In the genomic region with DNA sequence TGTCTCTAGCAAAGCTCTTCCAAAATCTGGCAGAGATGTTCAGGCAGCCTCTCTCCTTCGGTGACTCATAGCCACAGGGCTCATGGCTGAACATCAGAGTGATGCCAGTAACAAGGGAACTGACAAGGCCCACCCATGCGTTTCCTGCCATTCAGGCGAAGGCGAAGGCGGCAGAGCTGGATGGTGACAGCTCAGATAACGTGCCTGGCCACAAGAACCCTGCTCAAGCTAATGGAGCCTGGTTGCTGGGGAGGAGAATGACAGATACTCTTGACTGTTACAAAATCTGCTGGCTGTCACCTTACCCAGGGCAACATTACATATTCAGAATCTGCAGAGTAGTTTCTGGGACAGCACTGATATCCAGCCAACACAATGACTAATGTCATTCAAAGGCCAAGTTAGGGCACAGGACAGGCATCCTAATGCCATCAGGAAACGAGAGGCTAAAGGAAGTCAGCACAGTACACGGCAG, we compare ENCODE assay signal across 8 mouse cellular contexts. TPM values are rescaled to one million over a fixed set of nuclear protein-coding genes. Genes with fewer than 3 reads are reported as not detected.
DNase-seq lines count a peak whose midpoint lies in the region; ATAC-seq and TF ChIP-seq lines count a peak whose summit lies in the region.

No protein-coding gene starts in this region.

- no peaks in the 10 kb centered on the region; the same call in 1 of the 2 replicates for H3K4me1 ChIP-seq in spleen, adult 2 months (ENCODE audit: control insufficient read depth, insufficient read depth, insufficient read length)
- H3K4me1 ChIP-seq in heart, postnatal 0 days (ENCODE audit: control insufficient read depth, insufficient read depth): peaks cover 19% of the 10 kb centered on the region; the same call in 1 of the 2 replicates
- no peaks in the 10 kb centered on the region for H3K4me1 ChIP-seq in midbrain, embryonic 15.5 days

- no peak overlapping the region for H3K9ac ChIP-seq in heart, postnatal 0 days (replicated peaks; ENCODE audit: low read depth, low read length)
- H3K9ac ChIP-seq in midbrain, embryonic 15.5 days: no peak overlapping the region

- no peak overlapping the region for H3K4me2 ChIP-seq in heart, postnatal 0 days (ENCODE audit: low read depth, low read length)
- no peak overlapping the region for H3K4me2 ChIP-seq in midbrain, embryonic 15.5 days

- TF ChIP-seq EP300 in heart, postnatal 0 days (IDR thresholded peaks at IDR 0.05; ENCODE audit: low read depth): peak; percentile 20; the same call in 1 of the 2 replicates

- H3K27me3 ChIP-seq in spleen, adult 2 months (ENCODE audit: control insufficient read depth, insufficient read depth, low read length): no peaks in the 10 kb centered on the region
- H3K27me3 ChIP-seq in heart, postnatal 0 days (ENCODE audit: control insufficient read depth, insufficient read depth, low read length): no peaks in the 10 kb centered on the region
- no peaks in the 10 kb centered on the region for H3K27me3 ChIP-seq in midbrain, embryonic 15.5 days (replicated peaks)

- TF ChIP-seq CTCF in spleen, adult 2 months (IDR thresholded peaks at IDR 0.05; ENCODE audit: extremely low read depth, insufficient read depth, insufficient read length, insufficient replicate concordance): no peak
- TF ChIP-seq CTCF in heart, postnatal 0 days (IDR thresholded peaks at IDR 0.05; ENCODE audit: low read depth): no peak

- WGBS in spleen, adult 2 months: 22% methylated on average over 8 of the region's 8 CpGs
- 5% methylated on average over 8 of the region's 8 CpGs for WGBS in heart, postnatal 0 days
- WGBS in midbrain, embryonic 15.5 days: 58% methylated on average over 8 of the region's 8 CpGs

- H3K9me3 ChIP-seq in heart, postnatal 0 days (replicated peaks; ENCODE audit: control insufficient read depth, low read length): no peaks in the 10 kb centered on the region
- H3K9me3 ChIP-seq in midbrain, embryonic 15.5 days: no peaks in the 10 kb centered on the region

- H3K27ac ChIP-seq in spleen, adult 2 months (ENCODE audit: insufficient read depth, low read length): 0 out of 2 replicates have a peak overlapping the region, but pooled peaks have one; percentile 5
- peak overlapping the region; percentile 81 for H3K27ac ChIP-seq in heart, postnatal 0 days (ENCODE audit: low read depth)
- no peak overlapping the region for H3K27ac ChIP-seq in midbrain, embryonic 15.5 days

- intact Hi-C loops in left cerebral cortex, postnatal 14 days (cut with DNase I): no loop called here

- no peak for DNase-seq in spleen, adult 2 months (ENCODE audit: low read depth in 1 of 2, low spot score in 2 of 2)
- no peak for DNase-seq in spleen, adult 12 weeks (ENCODE audit: low spot score)
- DNase-seq in cerebellum, postnatal 36 days: peak; percentile 25 to 39
- peak; percentile 89 for DNase-seq in heart, postnatal 0 days (ENCODE audit: low spot score)
- DNase-seq in left cerebral cortex, postnatal 14 days (ENCODE audit: low spot score in 2 of 2): peak; percentile 29 to 55
- DNase-seq in right cerebral cortex, postnatal 25 days: peak; percentile 42
- DNase-seq in spleen, adult 18-20 months: no peak

- ATAC-seq in heart, postnatal 0 days (ENCODE audit: insufficient read depth, low read depth): peak; percentile 87
- ATAC-seq in midbrain, embryonic 15.5 days (replicated peaks): no peak

- H3K4me3 ChIP-seq in spleen, adult 2 months (ENCODE audit: extremely low read depth, insufficient read depth, insufficient read length): no peak overlapping the region
- H3K4me3 ChIP-seq in heart, postnatal 0 days (ENCODE audit: low read depth, low read length): no peak overlapping the region
- no peak overlapping the region for H3K4me3 ChIP-seq in midbrain, embryonic 15.5 days

- no peak for TF ChIP-seq POLR2A in spleen, adult 2 months (IDR thresholded peaks at IDR 0.05; ENCODE audit: low read depth, low read length)

- no peaks in the 10 kb centered on the region for H3K36me3 ChIP-seq in spleen, adult 2 months (ENCODE audit: control insufficient read depth, insufficient read depth, low read length)
- no peaks in the 10 kb centered on the region for H3K36me3 ChIP-seq in heart, postnatal 0 days (replicated peaks; ENCODE audit: control insufficient read depth, insufficient read depth, low read length)
- no peaks in the 10 kb centered on the region for H3K36me3 ChIP-seq in midbrain, embryonic 15.5 days (replicated peaks)

RNA-seq across cellular contexts. Expression of a gene that starts 11.9 kb away (rescaled TPM):
- polyA plus RNA-seq in spleen, adult 2 months (2012; rRNA removed): 6.6 and 8.7 TPM in 2 replicates
- total RNA-seq in heart, postnatal 0 days (2014; rRNA removed; ENCODE audit: low replicate concordance): 68.6 and 85.5 TPM in 2 replicates
- 48.4 and 48.7 TPM in 2 replicates for polyA plus RNA-seq in heart, postnatal 0 days (2015; fragmentation: Nextera tagmentation; extraction: Ambion mirVana)
- total RNA-seq in left cerebral cortex, postnatal 14 days (2021): 10 to 100 TPM; 12.2 to 18.5 TPM
- polyA plus RNA-seq in midbrain, embryonic 15.5 days (2015; fragmentation: Nextera tagmentation; extraction: Ambion mirVana): 19.6 and 19.7 TPM in 2 replicates

RNA-seq across cellular contexts. Expression of a gene that starts 12.3 kb away (rescaled TPM):
- polyA plus RNA-seq in spleen, adult 2 months (2012; rRNA removed): 8.3 and 10.1 TPM in 2 replicates
- total RNA-seq in heart, postnatal 0 days (2014; rRNA removed; ENCODE audit: low replicate concordance): 35.0 and 54.1 TPM in 2 replicates
- 102 and 103 TPM in 2 replicates for polyA plus RNA-seq in heart, postnatal 0 days (2015; fragmentation: Nextera tagmentation; extraction: Ambion mirVana)
- 10 to 100 TPM; 36.4 to 37.7 TPM for total RNA-seq in left cerebral cortex, postnatal 14 days (2021)
- polyA plus RNA-seq in midbrain, embryonic 15.5 days (2015; fragmentation: Nextera tagmentation; extraction: Ambion mirVana): 67.2 and 70.2 TPM in 2 replicates

RNA-seq across cellular contexts. Expression of a gene that starts 44.5 kb away (rescaled TPM):
- polyA plus RNA-seq in spleen, adult 2 months (2012; rRNA removed): 0.65 and 0.75 TPM in 2 replicates
- 2.7 and 3.3 TPM in 2 replicates for total RNA-seq in heart, postnatal 0 days (2014; rRNA removed; ENCODE audit: low replicate concordance)
- 0.88 and 0.94 TPM in 2 replicates for polyA plus RNA-seq in heart, postnatal 0 days (2015; fragmentation: Nextera tagmentation; extraction: Ambion mirVana)
- total RNA-seq in left cerebral cortex, postnatal 14 days (2021): 1 to 10 TPM; 1.1 to 2.5 TPM
- 0.40 and 0.46 TPM in 2 replicates for polyA plus RNA-seq in midbrain, embryonic 15.5 days (2015; fragmentation: Nextera tagmentation; extraction: Ambion mirVana)

Comparison
In these comparisons a context has a peak if more than half of its experiments do, and no peak if none do; other contexts are left out.
1. DNase-seq: peak in cerebellum, postnatal 36 days (2 of 2), heart, postnatal 0 days (single experiment), left cerebral cortex, postnatal 14 days (2 of 2) and right cerebral cortex, postnatal 25 days (single experiment); none in spleen, adult 2 months (0 of 2), spleen, adult 12 weeks (single experiment) and spleen, adult 18-20 months (0 of 2).